Mouse (Mus musculus) cerebellum, postnatal 10 days (tissue): Measurements from ENCODE around the gene S100a13.

Experiments
- DNase-seq, 2 experiments: peaks; one replicate each; pipeline ENCODE4 v3.0.0; 2021; ENCODE audit warnings: mixed read lengths in 2 of 2

S100a13 gene

GRCm38 (mm10) chr3:90560008-90560628 lies 45.9 kb downstream of the S100a13 start, which contains the start of gene S100a3:
Gene S100a3, plus strand, starts transcription at chr3:90560578.
- peak in 1 of 2 experiments; percentile 5 for DNase-seq
